Mouse (Mus musculus) forelimb bud, embryonic 11.5 days (tissue): ENCODE data around the gene Vmn2r58.
"Not testable (repeated sequence)": the region's sequence is repeated elsewhere in the genome, so short reads cannot be mapped to it uniquely, and the experiment has no call there.

Experiments
- DNase-seq: peaks from one replicate; pipeline ENCODE4 v3.0.0-alpha.2; 2012; ENCODE audit warnings: low read depth, low spot score

The Vmn2r58 gene

GRCm38 (mm10) chr7:41872612-41873011 lies at the start of gene Vmn2r58:
Gene Vmn2r58, minus strand, starts transcription at chr7:41872712.
- DNase-seq: not testable (repeated sequence)
